In the genomic region with DNA sequence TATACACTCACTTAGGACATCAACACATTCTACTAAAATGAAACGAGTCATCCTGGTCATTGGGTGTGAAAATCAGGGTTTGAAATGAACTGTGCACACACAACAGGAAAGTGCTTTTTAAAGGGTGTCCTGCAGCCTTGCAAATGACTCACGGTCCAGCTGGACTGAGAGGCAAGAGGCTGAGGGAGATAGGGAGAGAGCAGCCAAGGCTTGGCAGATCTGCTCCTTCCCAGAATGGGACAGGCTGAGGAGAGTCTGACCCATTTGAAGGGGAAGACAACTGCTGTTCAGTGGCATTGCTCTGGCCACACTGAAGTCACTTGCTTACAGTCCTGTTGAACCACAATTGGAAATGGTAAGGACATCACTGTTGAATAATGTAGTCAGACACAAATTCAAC, we compare ENCODE assay signal across 24 mouse cellular contexts. TPM values are rescaled to one million over a fixed set of nuclear protein-coding genes. Genes with fewer than 3 reads are reported as not detected.
DNase-seq lines count a peak whose midpoint lies in the region; TF ChIP-seq lines count a peak whose summit lies in the region.
"Had no signal": no experiment of that assay in that cellular context is flagged by ENCODE, and none has a peak within 500 bp of the region (broad histone marks: within the 10 kb centered on the region; RNA-seq: fewer than 3 reads in every experiment).

No protein-coding gene starts in this region.

- H3K79me2 ChIP-seq in myocyte (ENCODE audit: control insufficient read depth, insufficient read depth): no peaks in the 10 kb centered on the region

- H3K4me3 ChIP-seq in myocyte: no peak overlapping the region
- H3K4me3 ChIP-seq: forebrain, embryonic 10.5 days; hindbrain, embryonic 13.5 days; limb, embryonic 15.5 days; megakaryocyte, embryonic 14.5 days; midbrain, embryonic 13.5 days had no signal

- H3K4me2 ChIP-seq in myocyte (ENCODE audit: low read depth): no peak overlapping the region
- H3K4me2 ChIP-seq: hindbrain, embryonic 13.5 days; limb, embryonic 15.5 days; lung, embryonic 14.5 days; midbrain, embryonic 13.5 days had no signal

- no peak overlapping the region for H3ac ChIP-seq in myocyte (ENCODE audit: control insufficient read depth, insufficient read length)

- intact Hi-C loops in heart, postnatal 14 days (cut with DNase I): no loop called here

- TF ChIP-seq POLR2A in myocyte (IDR thresholded peaks at IDR 0.05; ENCODE audit: insufficient read length, low read depth): no peak

- DNase-seq in gastrocnemius, adult 18-20 months (ENCODE audit: low spot score): peak; percentile 33
- DNase-seq in gastrocnemius, postnatal 25 days: no peak
- DNase-seq in heart, postnatal 14 days: peak; percentile 22 to 36
- DNase-seq in heart, adult 8-10 months (ENCODE audit: low spot score): no peak
- peak; percentile 38 to 39 for DNase-seq in cerebellum, postnatal 10 days
- DNase-seq in kidney, postnatal 25 days: no peak
- DNase-seq in T-cell, adult 2 months (ENCODE audit: low spot score): no peak
- DNase-seq: adrenal gland, adult 2 months; kidney, adult 18-20 months; left cerebral cortex, postnatal 4 days; lung, embryonic 14.5 days; lung, postnatal 36 days; thymus, postnatal 25 days had no signal

- peaks cover 21% of the 10 kb centered on the region for H3K36me3 ChIP-seq in myocyte (ENCODE audit: control insufficient read depth, insufficient read depth)
- H3K36me3 ChIP-seq: hindbrain, embryonic 13.5 days; limb, embryonic 15.5 days; midbrain, embryonic 13.5 days had no signal

- H3K27me3 ChIP-seq in myocyte (ENCODE audit: control insufficient read depth, insufficient read depth, insufficient read length): no peaks in the 10 kb centered on the region
- H3K27me3 ChIP-seq: hindbrain, embryonic 13.5 days; limb, embryonic 15.5 days; megakaryocyte, embryonic 14.5 days; midbrain, embryonic 13.5 days had no signal

TF ChIP-seq in myocyte, 11 proteins besides CTCF, POLR2A, EP300 and RAD21:
- TF ChIP-seq MYOD1 (IDR thresholded peaks at IDR 0.05; ENCODE audit: control insufficient read depth in 1 of 3, insufficient read length in 2 of 3, low read depth in 2 of 3) (no peak), MYOG (IDR thresholded peaks at IDR 0.05; ENCODE audit: control insufficient read depth in 1 of 3, insufficient read depth in 1 of 3, insufficient read length in 2 of 3, low read depth in 2 of 3) (peak in 2 of 3 experiments; percentile 24 to 30)

RNA-seq across cellular contexts. Expression of a gene that starts 11.4 kb away (rescaled TPM):
- 1 to 10 TPM; 4.8 to 5.4 TPM for total RNA-seq in gastrocnemius, adult 18-20 months (2021)
- 10 to 100 TPM in 1 of 2 experiments, 1 to 10 TPM in 1; 9.3 to 12.7 TPM for total RNA-seq in gastrocnemius, postnatal 25 days (2021)
- total RNA-seq in heart, postnatal 14 days (2021): 1 to 10 TPM; 5.3 to 6.3 TPM
- 1 to 10 TPM; 2.4 to 3.9 (median 2.6) TPM for total RNA-seq in heart, adult 8-10 months (2022)
- 65.2 TPM for polyA plus RNA-seq in myocyte (2012; fragmentation: generic; extraction: Trizol)

RNA-seq across cellular contexts. Expression of a gene that starts 37.0 kb away (rescaled TPM):
- not detected for total RNA-seq in gastrocnemius, adult 18-20 months (2021)
- total RNA-seq in gastrocnemius, postnatal 25 days (2021): not detected
- total RNA-seq in heart, postnatal 14 days (2021): under 1 TPM in 1 of 2 experiments, not detected in 1; 0.46 TPM
- total RNA-seq in heart, adult 8-10 months (2022): under 1 TPM; 0.46 to 0.97 (median 0.65) TPM
- polyA plus RNA-seq in myocyte (2012; fragmentation: generic; extraction: Trizol): 1.2 TPM
- total RNA-seq: left cerebral cortex, postnatal 4 days; monocyte, adult 5-6 weeks had no signal
- polyA plus RNA-seq: adrenal gland, adult 2 months; CD4-positive, CD25-positive, alpha-beta regulatory T cell, adult 4 months; embryonic facial prominence, embryonic 11.5 days; forebrain, embryonic 16.5 days; hindbrain, embryonic 13.5 days; kidney, embryonic 16.5 days; lung, embryonic 14.5 days; midbrain, embryonic 13.5 days had no signal

Comparison
In these comparisons a context has a peak if more than half of its experiments do, and no peak if none do; other contexts are left out.
1. DNase-seq: peak in gastrocnemius, adult 18-20 months (single experiment), heart, postnatal 14 days (2 of 2) and cerebellum, postnatal 10 days (2 of 2); none in gastrocnemius, postnatal 25 days (single experiment), heart, adult 8-10 months (single experiment), kidney, postnatal 25 days (0 of 2) and T-cell, adult 2 months (single experiment).